Mouse (Mus musculus) thymus, adult 2 months (tissue): ENCODE measurements around the gene Slc16a12. TPM values are rescaled to one million over a fixed set of nuclear protein-coding genes. Genes with fewer than 3 reads are reported as not detected.

Source experiments
- DNase-seq: peaks from one replicate; pipeline ENCODE4 v3.0.0; 2021
- H3K27ac ChIP-seq: fragments of 200-500 bp; 2 replicates; pipeline ENCODE4 v1.5.1; 2012; ENCODE audit warnings: low read length, control low read depth; ENCODE audit not compliant: control insufficient read depth, insufficient read depth
- H3K27me3 ChIP-seq: fragments of 200-500 bp; 2 replicates; pipeline ENCODE4 v1.6.1; 2012; ENCODE audit warnings: mild to moderate bottlenecking, low read length, moderate library complexity, mixed read lengths; ENCODE audit not compliant: control insufficient read depth, insufficient read depth
- H3K36me3 ChIP-seq: fragments of 200-500 bp; 2 replicates; pipeline ENCODE4 v1.6.1; 2012; ENCODE audit warnings: mild to moderate bottlenecking, low read length, moderate library complexity; ENCODE audit not compliant: control insufficient read depth, insufficient read depth
- H3K4me1 ChIP-seq: fragments of 200-500 bp; replicated peaks from 2 replicates; pipeline ENCODE4 v1.6.1; 2012; ENCODE audit warnings: low read length; ENCODE audit not compliant: control insufficient read depth, insufficient read depth
- H3K4me3 ChIP-seq: fragments of 200-500 bp; 2 replicates; pipeline ENCODE4 v1.5.1; 2012; ENCODE audit warnings: mild to moderate bottlenecking, low read length, control low read depth, moderate library complexity; ENCODE audit not compliant: control insufficient read depth, insufficient read depth
- CTCF ChIP-seq: fragments of 200-500 bp; IDR thresholded peaks from 2 replicates; pipeline ENCODE4 v1.5.1; 2012; ENCODE audit warnings: mild to moderate bottlenecking, control low read depth, low read length, moderate library complexity, borderline replicate concordance; ENCODE audit not compliant: control insufficient read depth, poor library complexity, insufficient read depth; ENCODE audit errors: extremely low read depth
- POLR2A ChIP-seq: fragments of 200-500 bp; IDR thresholded peaks from 2 replicates; pipeline ENCODE4 v1.6.1; 2012; ENCODE audit warnings: mild to moderate bottlenecking, low read length, control low read depth, moderate library complexity; ENCODE audit not compliant: control insufficient read depth, poor library complexity, insufficient read depth; ENCODE audit errors: extremely low read depth
- WGBS: fragments of 180-500 bp; shearing (Covaris S2); methylation state at CpG from one replicate; pipeline ENCODE4 v1.1.7; 2018; 5-methylcytosine and 5-hydroxymethylcytosine counted together
- polyA plus RNA-seq: library from polyadenylated mRNA; depleted of rRNA; stranded (reverse); fragments of >200 nt; gene quantifications from 2 replicates; pipeline ENCODE4 v1.2.3, GENCODE M21; 2012; rRNA removed

Slc16a12 gene
- polyA plus RNA-seq, 1 experiment = 0.44 TPM

DNA sequence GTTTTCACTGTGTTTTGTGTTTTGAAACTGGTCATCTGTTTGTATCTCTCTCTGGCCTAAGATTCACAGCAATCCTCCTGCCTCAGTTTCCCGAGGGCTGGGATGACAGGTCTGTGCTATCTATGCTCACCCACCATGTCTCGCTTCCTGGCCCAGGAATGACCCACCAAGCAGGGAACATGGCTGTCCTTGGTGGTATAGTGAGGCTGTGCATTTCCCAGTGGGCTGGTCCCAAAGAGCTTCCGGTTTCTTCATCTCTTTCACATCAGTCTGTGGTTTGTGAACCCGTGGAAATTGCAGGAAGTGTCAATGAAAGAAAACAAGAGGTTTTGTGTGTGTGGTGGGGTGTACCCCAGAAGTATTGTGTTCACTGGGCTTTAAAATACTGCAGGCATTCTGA is 122.4 kb downstream of the Slc16a12 start:
- no peaks in the 10 kb centered on the region for H3K36me3 ChIP-seq
- 54% methylated on average over 4 of the region's 4 CpGs for WGBS
- no peaks in the 10 kb centered on the region for H3K27me3 ChIP-seq
- H3K27ac ChIP-seq = no peak overlapping the region
- DNase-seq = no peak
- H3K4me3 ChIP-seq = no peak overlapping the region
- H3K4me1 ChIP-seq = peaks cover 20% of the 10 kb centered on the region
- TF ChIP-seq POLR2A (no peak), CTCF (no peak)

DNA sequence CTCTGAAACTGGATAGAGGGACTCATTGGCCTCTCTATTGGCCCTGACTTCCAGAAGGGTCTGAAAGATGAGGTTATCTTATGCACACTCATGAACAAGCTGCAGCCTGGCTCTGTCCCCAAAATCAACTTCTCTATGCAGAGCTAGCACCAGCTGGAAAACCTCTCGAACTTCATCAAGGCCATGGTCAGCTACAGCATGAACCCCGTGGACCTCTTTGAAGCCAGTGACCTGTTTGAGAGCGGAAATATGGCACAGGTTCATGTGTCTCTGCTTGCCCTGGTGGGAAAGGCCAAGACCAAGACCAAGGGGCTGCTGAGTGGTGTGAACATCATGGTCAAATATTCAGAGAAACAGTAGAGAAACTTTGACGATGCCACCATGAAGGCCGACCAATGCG is 123.3 kb downstream of the Slc16a12 start:
- Histone ChIP-seq H3K4me1 (peaks cover 20% of the 10 kb centered on the region), H3K4me3 (no peak overlapping the region), H3K27ac (peak overlapping the region; percentile 58), H3K27me3 (no peaks in the 10 kb centered on the region), H3K36me3 (no peaks in the 10 kb centered on the region)
- no peak for DNase-seq
- 98% methylated on average over 6 of the region's 6 CpGs for WGBS
- TF ChIP-seq CTCF (no peak), POLR2A (no peak)

- 94% methylated on average over 5 of the region's 5 CpGs for WGBS
These were observed 126.2 kb downstream of the Slc16a12 start for GRCm38 (mm10) chr19:34620871-34621270.

More at GRCm38 (mm10) chr19:34620871-34621270, 126.2 kb downstream of the Slc16a12 start:
- Histone ChIP-seq H3K27me3 (no peaks in the 10 kb centered on the region), H3K4me3 (no peak overlapping the region), H3K36me3 (no peaks in the 10 kb centered on the region), H3K4me1 (peaks cover 20% of the 10 kb centered on the region), H3K27ac (no peak overlapping the region)
- DNase-seq = no peak
- TF ChIP-seq CTCF (no peak), POLR2A (no peak)

Other genes with a start within 250 kb of the Slc16a12 start
- 119 and 136 TPM in 2 replicates for gene Lipa, start 219.8 kb downstream of the Slc16a12 start, polyA plus RNA-seq
- 5.5 and 7.4 TPM in 2 replicates for gene Ifit2, start 196.6 kb downstream of the Slc16a12 start, polyA plus RNA-seq
- gene Ifit3, start 163.8 kb downstream of the Slc16a12 start, polyA plus RNA-seq = 6.1 and 7.8 TPM in 2 replicates
- 1.6 and 2.2 TPM in 2 replicates for gene Ifit1bl1, start 145.3 kb downstream of the Slc16a12 start, polyA plus RNA-seq
- 1.5 and 2.3 TPM in 2 replicates for gene Ifit3b, start 139.3 kb downstream of the Slc16a12 start, polyA plus RNA-seq
- gene Ifit1bl2, start 106.5 kb downstream of the Slc16a12 start, polyA plus RNA-seq = 0.07 and 0.11 TPM in 2 replicates
- 10.0 and 13.2 TPM in 2 replicates for gene Ifit1, start 106.4 kb downstream of the Slc16a12 start, polyA plus RNA-seq
- gene Pank1, start 132.2 kb upstream of the Slc16a12 start, polyA plus RNA-seq = 0.92 and 1.6 TPM in 2 replicates
- gene Kif20b, start 175.1 kb upstream of the Slc16a12 start, polyA plus RNA-seq = 1.7 and 2.8 TPM in 2 replicates